Comparison of ENCODE assay signal across 1 mouse cellular context in the genomic region with DNA sequence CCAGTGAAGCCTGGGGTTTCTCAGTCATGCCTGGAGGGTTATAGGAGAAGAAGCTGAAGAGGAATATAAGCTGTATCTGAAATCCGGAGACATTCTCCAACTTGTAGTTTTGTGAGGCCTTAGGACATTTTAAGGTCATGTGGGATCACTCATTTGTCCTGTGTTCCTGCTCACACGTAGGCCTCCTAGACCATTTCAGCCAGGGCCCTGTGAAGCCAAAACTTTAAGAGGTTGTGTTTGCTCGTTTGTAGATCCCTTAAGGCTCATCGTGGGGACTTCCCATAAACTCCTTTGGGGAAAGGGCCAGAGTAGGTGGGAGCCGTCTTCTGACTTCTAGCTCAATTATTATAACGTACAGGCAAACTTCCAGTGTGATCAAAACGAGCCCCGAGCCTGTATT.
TF ChIP-seq lines count a peak whose summit lies in the region.

No protein-coding gene starts in this region.

TF ChIP-seq in CH12.LX, 34 proteins besides CTCF, POLR2A, EP300 and RAD21 (continued from another document):
- TF ChIP-seq MAX (IDR thresholded peaks at IDR 0.05; ENCODE audit: low read length) (no peak), UBTF (IDR thresholded peaks at IDR 0.05; ENCODE audit: low read depth, low read length) (no peak), GABPA (IDR thresholded peaks at IDR 0.05; ENCODE audit: insufficient replicate concordance, low read depth, low read length) (no peak), JUN (IDR thresholded peaks at IDR 0.05; ENCODE audit: insufficient read depth, low read depth, low read length) (no peak), TBP (conservative IDR thresholded peaks at IDR 0.05; ENCODE audit: low read depth, low read length) (no peak), ZC3H11A (IDR thresholded peaks at IDR 0.05; ENCODE audit: low read depth, low read length) (no peak), KAT2A (IDR thresholded peaks at IDR 0.05; ENCODE audit: insufficient replicate concordance, low read length) (no peak), ELF1 (IDR thresholded peaks at IDR 0.05; ENCODE audit: low read depth, low read length) (no peak), E2F4 (IDR thresholded peaks at IDR 0.05; ENCODE audit: insufficient replicate concordance, low read depth, low read length) (no peak), NRF1 (IDR thresholded peaks at IDR 0.05; ENCODE audit: low read depth, low read length) (no peak)
